Mouse (Mus musculus) spleen, postnatal 36 days (tissue): Measurements from ENCODE around the gene Tnfsf8.
A peak's percentile ranks its signal among the peaks of the same experiment; 100 is the strongest.

Experiments
- DNase-seq, 2 experiments: peaks; one replicate each; pipeline ENCODE4 v3.0.0; 2022; ENCODE audit warnings: low spot score in 2 of 2, mixed read lengths in 1 of 2

Tnfsf8 gene

DNA sequence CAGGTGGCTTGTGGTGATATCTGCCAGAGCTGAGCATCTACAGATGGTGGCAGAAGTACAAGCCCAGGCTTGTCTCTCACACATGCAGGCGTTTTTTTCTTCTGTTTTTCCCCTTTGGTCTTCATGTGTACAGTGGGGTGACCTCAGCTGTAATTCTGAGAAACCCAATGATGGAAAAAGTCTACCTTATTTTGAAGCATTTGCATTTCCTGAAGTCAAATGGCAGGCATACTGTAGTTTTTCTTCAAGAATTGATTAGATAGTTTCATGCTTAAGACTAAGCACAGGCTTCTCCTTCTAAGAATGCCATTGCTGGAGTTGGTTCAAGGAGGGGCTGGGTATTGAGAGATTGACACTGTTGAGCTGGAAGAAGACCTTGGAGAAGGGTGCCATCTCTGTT lies 18.9 kb downstream of the Tnfsf8 start:
- DNase-seq, result no peak

GRCm38 (mm10) chr4:63840457-63840856 lies 20.7 kb downstream of the Tnfsf8 start:
- peak; percentile 52 to 59 for DNase-seq

DNA sequence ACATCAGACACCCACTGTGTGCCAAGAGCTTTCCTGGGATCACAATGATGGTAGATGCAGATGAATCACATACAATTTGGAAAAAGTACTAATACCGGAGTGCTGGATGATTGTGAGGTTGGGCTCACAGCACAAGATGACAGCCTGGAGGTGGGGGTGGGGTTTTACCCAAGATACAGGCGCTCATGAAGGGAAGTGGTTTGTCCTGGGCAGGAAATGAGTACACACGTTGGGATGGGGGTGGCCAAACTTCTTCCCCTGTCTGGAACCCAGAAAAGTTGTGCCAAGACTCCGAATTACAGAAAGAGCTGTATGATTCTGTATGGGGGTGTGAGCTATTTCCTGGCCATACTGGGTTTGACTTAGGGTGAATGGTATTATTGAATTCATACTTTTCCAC lies 38.0 kb downstream of the Tnfsf8 start:
- no peak for DNase-seq

DNA sequence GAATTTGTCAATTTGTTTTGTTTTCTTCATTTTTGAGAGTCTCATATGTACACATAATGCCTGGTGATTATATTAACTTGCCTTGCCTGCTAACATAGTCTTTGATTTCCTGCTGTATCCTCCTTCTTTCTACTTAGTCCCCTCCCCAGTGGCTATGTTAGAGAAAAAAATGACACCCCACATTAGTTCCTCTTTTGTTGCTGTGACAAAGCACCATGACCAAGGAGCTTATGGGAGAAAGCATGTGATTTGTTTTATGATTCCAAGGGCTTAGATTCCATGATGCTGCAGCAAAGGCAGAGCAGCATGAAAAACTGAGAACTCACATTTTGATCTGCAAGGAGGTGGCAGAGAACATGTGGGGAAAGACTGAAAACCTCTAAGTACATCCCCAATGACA lies 43.6 kb downstream of the Tnfsf8 start:
- DNase-seq, result no peak

DNA sequence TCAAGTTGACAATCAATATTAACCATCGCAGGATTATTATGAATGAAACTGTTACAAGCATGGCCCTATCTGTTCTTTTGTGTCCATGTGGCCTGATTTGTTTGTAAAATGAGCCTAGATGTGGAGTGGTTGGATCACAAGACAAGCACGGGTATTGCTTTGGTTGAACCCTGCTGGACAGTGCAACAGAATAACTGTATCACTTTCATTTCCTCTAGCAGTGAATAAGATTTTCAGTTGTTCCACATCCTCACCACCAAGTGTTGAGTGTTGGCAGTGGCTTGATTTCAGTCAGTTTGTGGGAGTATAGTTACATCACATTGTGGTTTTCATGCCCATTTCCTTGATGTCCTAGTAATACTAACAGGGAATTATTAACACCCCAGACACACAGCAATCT lies 45.5 kb downstream of the Tnfsf8 start:
- peak in 1 of 2 experiments; percentile 2 for DNase-seq

GRCm38 (mm10) chr4:63798083-63798482 lies 63.1 kb downstream of the Tnfsf8 start:
- no peak for DNase-seq

GRCm38 (mm10) chr4:63796527-63796926 lies 64.6 kb downstream of the Tnfsf8 start:
- DNase-seq, result no peak

DNA sequence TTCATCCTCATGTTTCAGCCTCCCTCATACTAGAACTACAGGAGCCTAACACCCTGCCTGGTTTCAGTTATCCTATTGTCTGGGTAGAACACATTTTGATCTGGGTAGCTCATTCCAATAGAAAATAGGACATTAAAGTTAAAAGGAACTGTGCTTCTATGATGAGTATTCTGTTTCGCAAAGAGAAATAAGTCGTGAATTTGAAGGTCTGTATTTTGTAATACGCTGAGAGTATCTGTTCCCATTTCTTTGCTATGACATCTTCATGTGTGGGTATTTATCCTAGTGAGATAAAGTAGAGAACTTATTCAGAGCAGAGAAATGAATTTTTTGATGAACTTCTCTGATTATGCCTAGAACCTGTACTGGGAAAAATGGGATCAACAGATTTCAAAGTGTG lies 68.8 kb downstream of the Tnfsf8 start:
- DNase-seq, result no peak

DNA sequence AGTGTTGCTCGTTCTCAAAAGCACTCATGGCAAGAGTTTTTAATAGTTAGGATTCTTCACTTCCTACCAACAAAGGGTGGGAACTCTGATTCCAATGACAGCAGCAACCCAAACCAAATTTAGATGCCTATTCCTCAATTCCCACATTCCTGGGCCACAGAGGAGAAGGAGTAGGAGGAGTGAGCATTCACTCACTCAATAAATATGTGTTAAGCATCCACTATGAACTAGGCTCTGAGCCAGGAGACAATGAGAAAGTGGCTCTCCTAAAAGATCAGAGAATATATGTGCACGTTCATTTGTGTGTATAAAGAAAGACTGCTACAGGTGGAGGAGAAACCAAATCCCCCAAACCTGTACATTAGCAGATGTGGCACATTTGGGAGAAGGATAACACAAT lies 75.7 kb downstream of the Tnfsf8 start:
- DNase-seq, result no peak

GRCm38 (mm10) chr4:63783826-63784225 lies 77.3 kb downstream of the Tnfsf8 start:
- DNase-seq, result no peak

DNA sequence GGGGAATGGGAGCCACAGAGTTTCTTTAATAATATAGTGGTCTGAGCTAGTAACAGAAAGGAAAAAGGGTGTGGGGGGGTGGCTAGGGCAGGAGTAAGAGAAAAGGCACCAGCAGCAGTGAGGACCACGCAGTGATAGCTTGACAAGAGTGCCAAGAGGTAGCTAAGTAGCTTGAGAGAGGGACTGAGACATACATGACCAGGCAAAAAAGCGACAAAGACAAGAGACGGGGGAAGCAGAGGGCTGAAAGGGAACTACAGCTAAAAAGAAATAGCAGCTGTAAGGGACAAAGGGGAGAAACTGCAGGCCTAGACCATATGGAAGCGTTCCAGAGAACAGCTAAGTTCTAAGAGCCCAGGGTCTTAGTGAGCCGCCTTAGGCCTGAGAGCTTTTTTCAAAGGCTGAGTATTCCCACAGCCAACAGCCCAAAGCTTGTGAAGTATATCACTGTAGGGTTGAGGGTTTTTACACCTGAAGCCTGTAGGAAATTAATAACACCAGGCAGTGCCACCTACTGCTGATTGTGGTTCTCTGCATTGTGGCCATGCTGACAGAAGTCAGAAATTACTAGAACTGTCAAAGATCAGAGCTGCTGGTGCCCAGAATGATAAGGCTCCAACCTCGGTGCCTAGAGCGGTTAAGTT lies 78.1 kb downstream of the Tnfsf8 start:
- no peak for DNase-seq
